Mouse (Mus musculus) gastrocnemius, postnatal 4 days (tissue): ENCODE measurements around the gene Mapre3. TPM values are rescaled to one million over a fixed set of nuclear protein-coding genes. Genes with fewer than 3 reads are reported as not detected.
A peak's percentile ranks its signal among the peaks of the same experiment; 100 is the strongest.

Experiments
- DNase-seq, 2 experiments: peaks; one replicate each; pipeline ENCODE4 v3.0.0; 2021 to 2022; ENCODE audit warnings: low spot score in 2 of 2, mixed read lengths in 2 of 2
- total RNA-seq, 2 experiments: library from RNA; stranded (reverse); gene quantifications; 2 replicates each; pipeline ENCODE4 v1.2.3; 2021

Gene Mapre3
- total RNA-seq, 2 experiments from 2014 or later = 60.9 to 65.0 TPM

DNA sequence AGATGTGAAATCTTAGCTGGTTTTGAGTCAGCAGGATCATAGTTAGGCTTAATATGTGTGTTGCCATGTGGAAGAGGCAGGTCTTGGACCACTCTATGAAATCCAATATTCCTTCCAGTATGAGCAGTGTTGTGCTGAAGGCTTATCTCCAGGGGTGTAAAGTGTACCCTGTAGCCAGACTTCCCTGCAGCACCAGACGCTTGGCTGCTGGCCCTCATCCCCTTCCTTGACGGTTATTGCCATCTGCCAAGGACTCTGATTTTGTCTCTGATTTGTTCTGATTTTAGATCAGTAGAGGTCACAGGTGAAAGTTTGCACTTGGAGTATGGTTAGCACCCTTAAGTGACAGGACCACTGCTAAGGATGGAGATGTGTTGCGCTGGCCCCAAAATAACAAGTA, 8.7 kb downstream of the Mapre3 start:
- DNase-seq = no peak

DNA sequence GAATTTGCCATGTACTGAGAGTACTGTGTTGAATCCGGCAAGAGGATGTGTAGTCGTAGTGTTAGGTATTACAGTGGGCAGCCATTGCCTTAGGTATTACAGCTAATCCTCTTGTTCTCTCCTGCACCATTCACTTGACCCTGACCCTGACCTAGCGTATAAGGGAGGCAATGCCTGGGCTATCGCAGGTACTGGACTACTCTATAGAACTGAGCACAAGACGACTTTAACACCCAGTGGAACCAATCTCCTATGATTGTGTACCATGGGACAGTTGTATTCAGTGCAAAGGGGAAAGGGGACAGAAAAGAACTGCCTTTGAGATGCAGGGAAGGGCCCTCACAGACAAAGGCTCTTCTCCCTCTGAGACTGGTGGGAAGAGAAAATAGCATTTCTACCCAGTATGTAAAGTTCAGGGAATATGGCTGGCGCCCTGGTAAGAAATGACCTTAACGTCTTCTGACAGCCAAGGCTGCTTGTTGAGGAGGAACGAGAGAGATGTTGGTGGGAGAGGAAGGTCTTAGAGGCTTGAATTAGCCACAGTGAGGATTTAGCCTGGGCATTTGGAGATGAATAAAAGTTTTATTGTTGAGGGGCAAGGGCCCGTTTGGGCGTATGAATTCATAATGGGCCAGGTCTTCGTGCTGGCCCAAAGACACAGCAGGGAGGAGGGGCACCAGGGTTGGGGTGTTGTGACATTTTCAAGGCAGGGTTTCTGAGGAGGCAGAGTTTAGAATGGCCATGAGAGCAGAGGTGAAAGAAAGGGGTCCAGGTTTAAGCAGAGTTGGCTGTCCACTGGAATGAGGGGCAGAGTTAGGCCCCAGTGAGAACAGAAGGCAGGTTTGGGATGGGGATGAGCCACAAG, 9.9 kb downstream of the Mapre3 start:
- no peak for DNase-seq

DNA sequence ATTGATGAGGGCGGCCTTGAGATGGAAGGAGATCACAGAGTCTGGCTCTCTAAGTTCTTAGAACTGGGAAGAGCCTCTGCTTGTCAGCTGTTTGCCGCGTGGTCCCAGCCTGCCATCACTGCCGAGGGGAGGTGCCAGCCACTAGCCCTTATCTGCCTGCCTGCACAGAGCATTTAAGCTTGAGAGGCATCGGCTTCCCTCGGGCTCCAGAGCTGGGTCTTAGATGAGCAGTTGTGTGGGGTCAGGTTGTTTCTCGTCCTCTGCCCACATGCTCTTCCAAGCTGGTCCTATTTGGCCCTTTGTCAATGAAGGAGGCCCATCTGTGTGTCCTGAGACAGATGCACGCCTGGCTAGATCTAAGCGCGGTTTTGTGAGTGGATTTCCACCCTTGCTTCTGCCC, 10.7 kb downstream of the Mapre3 start:
- no peak for DNase-seq

DNA sequence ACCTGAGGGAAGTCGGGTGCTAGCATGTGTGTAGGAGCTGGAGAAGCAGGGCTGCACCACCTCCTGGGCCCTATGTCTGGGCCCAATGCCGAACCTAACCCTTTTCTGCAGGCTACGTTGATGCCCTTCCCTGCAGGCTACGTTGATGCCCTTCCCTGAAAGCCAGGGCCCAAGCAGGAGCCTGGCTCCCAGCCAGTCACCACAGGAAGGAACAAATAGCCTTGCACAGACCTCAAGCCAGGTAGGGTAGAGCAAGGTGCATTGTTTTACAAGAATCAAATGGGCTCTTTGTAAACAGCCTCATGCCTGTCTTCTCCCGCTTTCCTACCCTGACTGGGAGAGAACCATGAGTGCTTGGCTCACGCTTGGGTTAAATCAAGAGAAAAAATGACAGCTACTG, 11.4 kb downstream of the Mapre3 start:
- DNase-seq = no peak

DNA sequence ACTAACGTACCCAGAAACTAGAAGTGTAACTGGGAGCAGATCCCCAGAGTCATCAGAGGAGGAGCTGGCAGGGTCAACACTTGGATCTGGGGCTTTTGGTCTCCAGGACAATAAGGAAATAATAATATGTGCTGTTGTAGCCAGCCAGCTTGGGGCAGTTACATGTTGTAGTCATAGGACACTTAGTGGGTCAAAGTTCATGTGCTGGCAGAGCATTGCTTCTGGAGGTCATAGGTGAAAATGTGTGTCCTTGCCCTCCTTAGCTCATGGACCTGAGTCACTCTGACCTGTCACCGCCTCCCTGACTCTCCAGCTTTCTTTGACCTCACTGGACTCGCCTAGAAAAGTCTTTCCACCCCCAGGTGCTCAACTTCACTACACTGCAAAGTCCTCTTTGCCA, 19.0 kb downstream of the Mapre3 start:
- no peak for DNase-seq

DNA sequence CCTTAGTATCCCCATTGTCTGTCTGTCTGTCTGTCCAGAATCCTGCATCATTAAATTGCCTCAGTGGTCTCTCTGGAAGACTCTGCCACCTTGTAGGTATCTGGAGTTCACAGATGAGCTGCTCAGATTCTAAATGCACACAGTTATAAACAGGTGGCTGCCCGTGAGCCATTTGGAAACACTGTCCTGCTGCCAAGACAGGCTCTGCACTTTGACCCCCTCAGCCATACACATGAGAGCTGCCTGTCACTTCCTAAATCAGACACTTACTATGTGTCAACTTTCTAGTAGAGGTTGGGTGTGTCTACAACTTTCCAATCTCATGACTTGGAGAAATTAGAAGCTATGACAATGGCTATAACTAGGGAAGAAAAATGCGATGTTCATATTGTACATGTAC, 25.3 kb downstream of the Mapre3 start:
- no peak for DNase-seq

DNA sequence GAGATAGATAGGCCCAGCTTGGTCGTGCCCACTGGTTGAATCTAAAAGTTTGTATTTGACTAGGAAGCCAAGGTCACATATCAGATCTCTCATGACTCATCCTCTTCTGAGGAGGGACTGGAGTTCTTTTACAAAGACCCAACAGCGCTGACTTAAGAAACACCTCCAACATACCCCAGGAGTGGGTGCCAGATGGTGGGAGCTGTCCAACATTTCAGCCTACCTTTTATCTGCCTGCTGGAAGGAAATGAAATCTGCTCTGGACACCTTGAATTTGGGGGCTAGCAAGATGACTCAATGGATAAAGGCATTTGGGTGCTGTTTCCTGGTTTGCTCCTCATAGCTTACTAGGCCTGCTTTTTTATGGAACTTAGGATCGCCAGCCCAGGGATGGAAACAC, 27.5 kb downstream of the Mapre3 start:
- no peak for DNase-seq

DNA sequence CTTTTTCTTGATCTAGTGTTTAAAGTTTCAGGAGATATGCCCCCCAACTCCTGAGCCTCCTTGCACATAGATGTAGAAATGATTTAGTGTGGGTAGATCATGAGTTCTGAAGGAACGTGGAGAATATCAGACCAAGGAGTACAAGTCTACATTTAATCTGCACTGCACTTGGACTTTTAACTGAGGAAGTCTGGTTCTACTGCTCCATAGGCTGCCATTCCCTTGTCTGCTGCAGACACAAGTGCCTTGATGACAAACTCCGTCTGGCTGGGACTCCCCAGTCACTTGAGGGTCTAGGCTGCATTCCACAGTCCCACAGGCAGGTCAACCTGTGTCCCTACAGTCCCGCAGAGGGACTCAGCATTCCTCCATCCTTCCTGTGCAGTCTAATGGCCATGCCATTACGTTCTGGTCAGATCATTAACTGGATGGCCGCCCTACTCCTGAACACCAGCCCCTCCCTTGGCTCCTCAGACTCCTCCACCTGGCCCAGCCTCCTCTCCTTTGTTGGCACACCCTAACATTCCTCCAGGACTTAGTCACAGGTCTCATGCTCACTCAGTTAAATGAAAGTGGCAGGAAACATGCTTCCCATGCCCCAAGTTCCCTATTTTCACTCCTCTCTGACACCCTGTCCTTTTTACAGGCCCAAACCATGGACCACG, 35.6 kb downstream of the Mapre3 start:
- no peak for DNase-seq

DNA sequence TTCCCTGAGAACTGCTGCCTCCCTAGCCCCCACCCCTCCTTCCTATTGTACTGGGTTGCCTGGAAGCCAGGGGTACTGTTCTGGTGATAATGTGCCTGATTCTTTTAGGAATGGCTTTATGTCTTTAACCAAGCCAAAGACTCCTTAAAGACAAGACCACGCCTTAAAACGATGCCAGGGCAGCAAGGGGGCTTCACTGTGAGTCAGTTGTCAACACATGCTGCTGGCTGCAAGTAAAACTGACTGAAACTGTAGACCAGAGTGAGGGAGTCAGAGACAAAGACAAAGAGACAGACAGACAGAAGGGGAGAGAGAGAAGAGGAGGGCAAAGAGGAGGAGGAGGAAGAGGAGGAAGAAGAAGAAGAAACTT, 36.1 kb downstream of the Mapre3 start:
- no peak for DNase-seq

DNA sequence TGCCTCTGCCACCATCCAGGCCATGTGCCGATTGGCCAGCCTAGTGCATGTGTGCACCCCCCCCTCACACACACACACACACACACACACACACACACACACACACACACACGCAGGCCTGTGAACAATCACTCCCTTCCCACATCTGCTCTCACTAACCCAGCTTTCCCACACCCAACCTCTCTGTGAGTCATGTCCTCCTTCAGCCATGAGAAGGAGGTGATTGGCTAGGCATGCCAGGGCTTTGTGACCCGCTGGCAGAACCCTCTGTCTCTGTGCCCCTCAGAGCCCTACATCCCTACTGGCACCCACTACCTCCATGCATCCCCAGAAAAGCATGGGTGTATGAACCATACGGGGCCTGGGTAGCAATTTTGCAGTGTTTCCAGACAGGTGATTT, 39.1 kb downstream of the Mapre3 start:
- DNase-seq = no peak

DNA sequence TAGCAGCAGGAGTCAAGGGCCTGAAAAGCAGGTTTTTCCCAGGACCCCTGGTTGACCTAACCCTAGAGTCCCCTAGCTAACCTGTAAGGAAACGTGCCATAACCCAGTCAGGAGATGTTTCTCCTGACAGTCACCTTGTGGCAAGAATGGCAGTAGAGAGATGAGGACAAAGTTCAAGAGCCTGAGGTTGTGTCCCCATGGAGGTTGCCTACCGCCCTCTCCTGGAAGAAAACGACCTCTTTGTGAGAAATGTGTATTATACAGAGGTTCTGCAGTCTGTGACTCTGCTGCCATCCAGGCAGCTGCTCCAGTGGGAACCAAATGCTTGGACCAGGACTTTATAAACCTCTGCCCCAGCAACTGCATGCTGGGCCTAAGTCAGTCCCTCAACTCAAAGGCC, 41.2 kb downstream of the Mapre3 start:
- no peak for DNase-seq

DNA sequence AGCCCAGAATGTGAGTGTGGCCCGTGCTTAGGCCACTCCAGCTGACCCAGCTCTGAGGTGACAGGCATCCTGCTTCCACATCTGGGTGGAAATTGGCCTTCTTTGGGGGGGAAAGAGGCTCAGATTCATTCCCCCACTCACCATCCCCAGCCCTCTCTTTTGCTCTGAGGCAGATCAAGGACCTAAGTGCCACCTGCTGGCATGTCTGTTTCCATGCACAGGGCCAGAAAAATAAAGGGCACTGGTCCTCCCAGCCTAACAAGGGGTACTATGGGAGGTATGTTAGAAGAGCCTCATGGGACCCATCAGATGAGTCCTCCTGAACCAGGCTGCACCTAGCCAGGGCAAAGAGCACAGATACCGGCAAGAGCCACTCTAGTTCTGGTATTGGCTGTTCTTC, 41.7 kb downstream of the Mapre3 start:
- no peak for DNase-seq

DNA sequence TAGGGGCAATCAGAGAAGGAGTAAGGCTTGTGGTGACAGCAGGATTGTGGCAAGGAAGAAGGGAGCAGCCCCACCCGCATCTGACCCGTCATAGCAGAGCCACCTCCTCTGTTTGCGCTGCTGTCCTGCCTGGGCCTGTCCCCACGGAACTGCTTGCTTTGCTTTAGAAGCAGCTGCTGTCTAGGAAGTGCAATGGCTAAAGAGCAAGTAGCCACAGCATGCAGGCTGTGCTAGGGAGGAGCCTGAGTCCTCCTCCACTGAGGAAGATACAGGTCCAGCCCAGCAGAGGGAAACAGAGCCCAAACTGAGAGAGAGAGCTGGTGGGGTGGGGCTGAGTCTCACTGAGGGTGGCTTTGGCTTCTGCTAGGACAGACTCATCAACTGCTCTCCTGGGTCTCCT, 49.4 kb downstream of the Mapre3 start:
- DNase-seq = no peak

DNA sequence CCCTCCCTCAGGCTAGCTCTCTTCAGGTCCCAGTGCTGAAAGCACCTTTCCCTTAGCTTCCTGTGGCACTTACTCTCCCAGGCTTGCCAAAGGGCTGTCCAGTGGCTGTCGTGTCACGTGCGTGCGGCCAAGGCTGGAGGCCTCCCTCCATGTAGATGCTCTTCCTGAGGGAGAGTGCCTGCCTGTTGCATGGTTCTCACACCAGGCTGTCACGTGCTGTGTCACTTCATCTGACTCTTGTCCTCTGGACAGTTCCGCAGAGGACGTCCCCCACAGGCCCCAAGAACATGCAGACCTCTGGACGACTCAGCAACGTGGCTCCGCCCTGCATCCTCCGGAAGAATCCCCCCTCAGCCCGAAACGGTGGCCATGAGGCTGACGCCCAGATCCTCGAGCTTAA, 49.9 kb downstream of the Mapre3 start:
- no peak for DNase-seq

DNA sequence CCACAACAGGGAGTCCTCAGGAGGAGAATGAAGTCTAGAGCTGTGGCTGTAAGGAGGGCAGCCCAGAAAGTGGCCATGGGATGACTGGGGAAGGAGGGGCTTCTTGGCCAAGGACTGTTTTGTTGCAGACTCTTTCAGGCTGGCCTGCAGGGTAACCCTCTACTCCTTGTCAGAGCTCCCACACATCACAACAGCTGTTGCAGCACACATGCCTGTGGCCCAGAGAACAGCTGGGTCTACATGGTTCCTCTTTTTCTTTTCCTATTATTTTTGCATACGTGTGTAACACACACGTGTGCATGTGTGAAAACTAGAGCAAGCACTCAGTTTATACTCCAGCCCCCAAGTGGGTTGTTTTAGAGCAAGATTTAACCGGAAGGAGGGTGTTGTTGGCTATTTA, 52.4 kb downstream of the Mapre3 start:
- no peak for DNase-seq

DNA sequence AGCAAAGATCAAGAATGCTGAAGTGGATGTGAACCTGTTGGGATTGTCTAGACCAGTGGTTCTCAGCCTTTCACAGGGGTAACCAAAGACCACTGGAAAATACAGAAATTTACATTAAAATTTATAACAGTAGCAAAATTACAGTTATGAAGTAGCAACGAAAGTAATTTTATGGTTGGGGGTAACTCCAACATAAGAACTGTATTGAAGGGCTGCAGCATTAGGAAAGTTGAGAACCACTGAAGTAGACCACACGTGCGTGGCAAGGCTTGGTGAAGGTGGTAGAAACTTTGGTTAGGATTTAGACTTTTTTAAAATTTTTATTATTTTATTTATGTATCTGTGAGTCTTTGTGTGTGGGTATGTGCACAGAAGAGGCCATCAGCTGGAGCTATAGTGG, 53.3 kb downstream of the Mapre3 start, which contains the start of gene Tmem214:
Gene Tmem214 (plus strand): TSS at position 301 of the 400 bp plus-strand sequence.
- DNase-seq = no peak

DNA sequence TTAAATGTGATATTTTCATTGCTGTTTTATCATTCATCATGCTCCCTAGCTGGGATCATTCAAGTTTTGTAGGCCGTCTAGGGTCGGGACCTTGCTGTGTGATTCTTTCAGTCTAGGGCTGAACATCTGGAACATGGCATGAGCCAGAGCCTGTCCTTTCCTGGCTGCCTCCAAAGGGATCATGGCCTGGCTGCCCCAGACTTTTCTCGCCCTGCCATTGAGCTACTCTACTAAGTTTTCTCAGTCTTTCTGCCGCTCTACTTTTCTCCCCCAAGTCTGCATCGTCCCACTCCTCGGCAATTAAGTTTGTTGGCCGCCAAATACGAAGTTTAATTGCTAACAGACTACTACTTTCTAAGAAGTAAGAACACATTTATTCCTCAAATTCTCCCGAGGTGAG, 54.5 kb downstream of the Mapre3 start:
- peak in 1 of 2 experiments; percentile 49 for DNase-seq

DNA sequence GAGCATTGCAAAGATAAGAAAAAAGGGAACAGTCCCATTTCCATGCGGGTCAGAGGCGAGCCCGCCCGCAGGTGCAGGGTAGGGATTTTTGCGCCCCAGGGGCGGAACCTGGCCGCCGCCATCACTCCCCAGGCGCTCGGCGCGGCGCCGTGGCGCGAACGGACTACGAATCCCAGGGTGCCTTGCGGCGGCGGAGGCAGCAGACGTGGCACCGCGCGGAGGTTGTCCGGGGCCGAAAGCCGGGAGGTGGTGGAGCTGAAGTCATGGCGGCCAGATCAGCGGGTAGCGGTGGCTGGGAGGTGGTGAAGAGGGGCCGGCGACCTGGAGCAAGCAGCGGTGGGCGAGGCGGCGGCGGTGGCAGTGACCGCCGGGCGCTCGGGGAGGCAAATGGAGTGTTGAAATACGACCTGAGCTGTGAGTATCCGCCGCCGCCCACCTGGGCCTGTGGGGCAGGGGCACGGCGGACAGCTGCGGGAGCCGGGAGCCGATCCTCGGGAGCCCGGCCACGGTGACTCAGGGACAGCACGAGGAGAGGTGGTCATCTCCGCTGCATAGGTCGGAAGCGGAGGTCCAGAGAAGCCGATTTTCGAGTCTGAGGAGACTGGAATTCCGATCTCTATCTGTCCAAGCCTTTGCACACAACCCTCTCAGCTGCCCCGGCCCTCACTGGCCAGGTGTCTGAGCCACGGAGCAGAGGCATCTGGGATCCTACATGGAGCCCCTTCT, 55.1 kb downstream of the Mapre3 start:
- peak; percentile 88 to 93 for DNase-seq

DNA sequence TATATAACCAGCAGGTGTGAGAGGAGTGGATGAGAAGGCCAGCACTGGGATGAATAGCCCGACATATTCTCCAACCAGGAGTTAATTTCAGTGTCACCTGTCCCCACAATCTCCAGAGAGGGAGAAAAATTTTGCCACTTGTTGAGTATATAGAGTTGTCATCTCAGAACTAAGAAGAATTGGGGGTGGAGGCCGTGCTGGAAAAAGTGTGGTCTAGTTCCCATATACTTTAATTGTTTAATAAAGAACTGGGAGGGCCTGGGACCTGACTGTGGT, 55.6 kb downstream of the Mapre3 start:
- DNase-seq = no peak

DNA sequence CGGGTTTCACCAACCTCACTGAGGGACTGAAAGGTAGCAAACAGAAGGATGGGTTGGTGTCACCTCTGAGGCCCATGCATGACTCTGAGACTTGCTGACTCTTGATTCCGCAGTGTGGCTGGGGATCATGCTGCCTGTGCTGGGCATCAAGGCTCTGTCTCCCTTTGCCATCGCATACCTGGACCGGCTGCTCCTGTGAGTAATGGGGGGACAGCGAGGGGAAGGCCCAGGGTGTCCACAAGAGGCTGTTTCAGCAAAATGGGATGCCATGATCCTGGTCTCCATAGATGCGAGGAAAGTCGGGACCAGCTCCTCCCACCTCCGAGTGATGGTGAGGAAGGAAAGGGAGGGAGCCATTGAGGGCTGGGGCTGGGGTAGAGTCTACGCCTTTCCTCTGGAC, 58.1 kb downstream of the Mapre3 start:
- DNase-seq = no peak

DNA sequence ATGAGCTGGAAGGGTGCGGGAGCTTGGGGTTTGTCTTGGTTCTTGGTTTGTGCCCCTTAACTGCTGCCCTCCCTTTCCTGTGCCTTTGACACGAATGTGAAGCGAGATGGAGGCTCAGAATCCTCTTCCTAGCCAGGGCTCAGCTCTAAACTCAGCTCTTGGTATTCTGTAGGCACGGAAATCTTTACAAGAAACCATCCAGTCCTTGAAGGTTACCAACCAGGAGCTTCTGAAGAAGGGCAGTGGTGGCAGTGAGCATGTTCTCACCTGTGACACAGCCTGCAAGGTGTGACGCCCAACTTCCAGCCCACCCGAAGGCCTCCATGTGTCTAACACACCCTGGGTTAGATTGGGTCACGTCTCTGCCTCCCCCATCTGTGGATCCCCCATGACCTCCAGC, 59.9 kb downstream of the Mapre3 start:
- DNase-seq = no peak

DNA sequence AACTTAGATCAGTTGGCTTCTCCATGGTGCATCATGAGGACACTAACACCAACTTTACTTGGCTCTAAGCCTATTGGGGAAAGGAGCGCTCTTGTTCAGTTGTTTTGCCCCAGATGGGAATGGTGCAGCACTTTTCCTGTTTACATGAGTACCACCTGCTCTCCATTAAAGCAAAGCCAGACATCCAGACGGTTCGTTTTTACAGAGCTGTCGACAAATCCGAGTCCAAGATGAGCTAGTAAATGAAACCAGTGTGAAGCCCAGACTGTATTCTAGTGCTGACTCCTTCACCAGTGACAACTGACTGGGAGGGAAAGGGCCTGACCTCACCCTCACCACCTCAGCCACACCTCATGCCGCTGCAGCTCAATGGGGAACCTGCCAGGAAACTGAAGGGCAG, 64.2 kb downstream of the Mapre3 start:
- DNase-seq = no peak
